Mouse (Mus musculus): ENCODE data around the gene Erfe. TPM values are rescaled to one million over a fixed set of nuclear protein-coding genes. Genes with fewer than 3 reads are reported as not detected.

Erfe gene
- total RNA-seq, 1 experiment from 2014 or later, result 0.15 TPM

DNA sequence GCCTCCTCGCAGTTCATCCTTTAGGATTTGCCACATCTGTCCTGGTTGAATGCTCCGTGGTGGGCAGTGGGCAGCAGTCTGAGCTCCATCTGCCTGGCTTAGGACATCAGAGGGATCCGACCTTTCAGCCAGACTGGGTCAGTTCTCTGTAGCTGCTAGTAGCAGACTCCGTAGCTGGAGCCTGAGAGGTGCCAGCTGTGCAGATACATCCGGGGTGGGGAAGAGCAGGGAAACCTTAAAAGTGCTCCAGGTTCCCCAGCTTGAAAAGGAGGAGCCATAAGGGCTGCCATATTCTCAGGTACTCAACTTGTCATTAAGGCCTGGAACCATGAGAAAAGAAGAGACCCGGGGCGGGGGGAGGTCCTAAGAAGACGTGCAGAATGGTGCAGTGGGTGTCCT, 415 bp upstream of the Erfe start:
- no peak for ATAC-seq (replicated peaks in 1 of 2; ENCODE audit: insufficient read depth in 1 of 2, low FRiP score in 2 of 2, low TSS enrichment in 1 of 2, low read depth in 1 of 2, poor library complexity in 2 of 2, severe bottlenecking in 2 of 2)

DNA sequence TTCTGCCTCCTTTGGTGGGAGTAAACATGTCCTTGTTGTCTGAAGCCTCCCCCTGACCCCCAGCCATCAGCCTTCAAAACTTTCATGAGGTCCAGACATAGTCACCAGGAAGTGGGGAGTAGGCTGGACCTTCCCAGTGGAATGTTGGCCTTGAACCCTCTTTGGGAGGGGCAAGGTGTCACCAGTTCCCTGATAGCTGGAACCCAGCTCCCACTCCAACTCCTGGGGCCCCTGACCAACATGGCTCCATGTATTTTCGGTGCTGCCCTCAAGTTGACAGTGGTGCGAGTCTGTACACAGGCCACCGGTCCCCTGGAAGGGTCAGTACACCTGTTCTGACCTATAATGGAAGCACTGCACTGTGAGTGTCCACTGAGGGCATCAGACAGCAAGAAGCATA, 1.1 kb downstream of the Erfe start:
- no peak for ATAC-seq (replicated peaks in 1 of 2; ENCODE audit: insufficient read depth in 1 of 2, low FRiP score in 2 of 2, low TSS enrichment in 1 of 2, low read depth in 1 of 2, poor library complexity in 2 of 2, severe bottlenecking in 2 of 2)

DNA sequence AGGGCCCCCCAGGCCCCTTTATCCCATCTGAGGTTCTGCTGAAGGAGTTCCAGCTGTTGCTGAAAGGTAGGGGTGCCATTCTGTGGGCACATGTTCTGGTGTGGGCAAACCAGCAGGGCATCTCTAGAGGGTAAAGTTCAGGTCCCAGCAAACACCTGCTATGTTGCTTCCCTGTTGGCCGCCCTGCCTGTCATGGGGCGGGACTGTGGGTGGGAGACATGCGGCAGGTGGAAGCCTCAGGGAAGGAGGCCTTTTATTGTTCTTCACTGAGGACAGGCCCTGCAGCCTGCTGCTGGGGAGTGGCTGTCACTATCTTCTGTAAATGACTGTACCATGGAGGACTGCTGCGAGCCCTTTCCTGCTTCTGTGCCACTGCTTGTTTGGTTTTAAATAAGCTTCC, 3.2 kb downstream of the Erfe start:
- no peak for ATAC-seq (replicated peaks in 1 of 2; ENCODE audit: insufficient read depth in 1 of 2, low FRiP score in 2 of 2, low TSS enrichment in 1 of 2, low read depth in 1 of 2, poor library complexity in 2 of 2, severe bottlenecking in 2 of 2)

GRCm38 (mm10) chr1:91370055-91370454, 3.8 kb downstream of the Erfe start:
- no peak for ATAC-seq (replicated peaks in 1 of 2; ENCODE audit: insufficient read depth in 1 of 2, low FRiP score in 2 of 2, low TSS enrichment in 1 of 2, low read depth in 1 of 2, poor library complexity in 2 of 2, severe bottlenecking in 2 of 2)

DNA sequence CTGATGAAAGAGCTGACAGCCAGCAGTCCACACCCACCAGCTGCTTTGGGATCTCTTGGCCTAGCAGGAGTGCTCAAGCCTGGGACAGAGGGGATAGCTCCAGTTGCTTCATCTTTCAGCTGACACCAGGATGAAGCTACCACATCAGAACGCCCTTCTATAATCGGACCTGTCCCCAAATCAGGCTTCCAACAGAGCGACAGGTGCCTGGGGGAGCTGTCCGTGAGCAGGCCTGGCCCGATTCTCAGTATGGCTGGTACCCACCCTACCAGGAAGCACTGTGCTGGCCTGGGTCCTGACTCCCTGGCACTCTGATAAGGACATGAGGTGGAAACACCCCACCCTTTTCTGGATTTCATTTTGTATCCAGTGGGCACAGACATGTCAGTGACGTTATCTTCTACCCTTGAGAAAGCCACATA, 7.2 kb downstream of the Erfe start:
- peak in 1 of 2 experiments; percentile 37; a peak in 1 of 4 replicates for ATAC-seq (replicated peaks in 1 of 2; ENCODE audit: insufficient read depth in 1 of 2, low FRiP score in 2 of 2, low TSS enrichment in 1 of 2, low read depth in 1 of 2, poor library complexity in 2 of 2, severe bottlenecking in 2 of 2)

DNA sequence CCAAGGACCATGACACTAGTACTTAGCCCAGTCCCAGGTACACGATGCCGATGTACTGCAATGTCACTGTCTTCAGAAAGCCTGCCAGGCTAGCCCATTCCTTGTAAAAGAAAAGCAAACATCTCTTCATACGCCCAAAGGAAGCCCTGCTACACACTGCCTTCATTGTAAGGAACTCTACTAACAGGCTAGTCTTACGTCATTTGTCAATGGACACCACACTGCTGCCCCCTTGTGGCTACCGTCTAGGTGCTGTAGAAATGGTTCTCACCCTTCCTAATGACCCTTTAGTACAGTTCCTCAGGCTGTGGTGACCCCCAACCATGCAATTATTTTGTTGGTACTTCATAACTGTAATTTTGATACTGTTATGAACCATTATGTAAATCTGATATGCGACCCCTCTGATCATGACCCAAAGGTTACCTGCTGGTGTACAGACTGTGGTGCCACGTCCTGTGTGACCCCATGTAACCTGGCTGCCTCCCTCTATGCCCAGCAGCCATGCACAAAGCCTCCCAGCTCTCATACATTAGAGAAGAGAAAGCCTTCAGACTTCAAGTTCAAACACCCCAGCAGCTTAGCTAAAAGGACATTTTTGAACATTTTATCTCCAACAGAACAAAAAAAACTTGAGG, 14.3 kb downstream of the Erfe start:
- ATAC-seq (replicated peaks in 1 of 2; ENCODE audit: insufficient read depth in 1 of 2, low FRiP score in 2 of 2, low TSS enrichment in 1 of 2, low read depth in 1 of 2, poor library complexity in 2 of 2, severe bottlenecking in 2 of 2), result peak; percentile 72 to 91

- no peak for ATAC-seq (replicated peaks in 1 of 2; ENCODE audit: insufficient read depth in 1 of 2, low FRiP score in 2 of 2, low TSS enrichment in 1 of 2, low read depth in 1 of 2, poor library complexity in 2 of 2, severe bottlenecking in 2 of 2)
Observed at GRCm38 (mm10) chr1:91381091-91381471, 14.9 kb downstream of the Erfe start.

DNA sequence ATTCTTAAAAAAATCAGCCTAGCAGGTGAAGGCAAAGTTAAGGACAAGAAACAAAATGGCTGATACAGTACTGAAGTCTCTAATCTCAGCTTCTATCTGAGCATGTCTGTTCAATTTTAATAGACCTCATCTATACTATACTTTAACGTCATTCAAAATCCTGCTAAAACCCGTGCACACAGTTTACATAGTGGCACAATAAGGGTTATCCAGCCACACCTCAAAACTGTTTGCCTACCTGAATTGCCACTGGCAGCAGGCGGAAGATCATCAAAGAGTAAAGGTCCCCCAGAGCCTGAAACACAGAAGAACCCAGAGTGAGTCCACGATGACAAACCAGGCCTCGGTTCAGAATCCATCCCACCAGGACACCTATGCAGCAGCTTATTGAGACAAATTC, 24.1 kb downstream of the Erfe start:
- no peak for ATAC-seq (replicated peaks in 1 of 2; ENCODE audit: insufficient read depth in 1 of 2, low FRiP score in 2 of 2, low TSS enrichment in 1 of 2, low read depth in 1 of 2, poor library complexity in 2 of 2, severe bottlenecking in 2 of 2)

- no peak for ATAC-seq (replicated peaks in 1 of 2; ENCODE audit: insufficient read depth in 1 of 2, low FRiP score in 2 of 2, low TSS enrichment in 1 of 2, low read depth in 1 of 2, poor library complexity in 2 of 2, severe bottlenecking in 2 of 2)
Observed at GRCm38 (mm10) chr1:91397927-91398259, 31.7 kb downstream of the Erfe start.

DNA sequence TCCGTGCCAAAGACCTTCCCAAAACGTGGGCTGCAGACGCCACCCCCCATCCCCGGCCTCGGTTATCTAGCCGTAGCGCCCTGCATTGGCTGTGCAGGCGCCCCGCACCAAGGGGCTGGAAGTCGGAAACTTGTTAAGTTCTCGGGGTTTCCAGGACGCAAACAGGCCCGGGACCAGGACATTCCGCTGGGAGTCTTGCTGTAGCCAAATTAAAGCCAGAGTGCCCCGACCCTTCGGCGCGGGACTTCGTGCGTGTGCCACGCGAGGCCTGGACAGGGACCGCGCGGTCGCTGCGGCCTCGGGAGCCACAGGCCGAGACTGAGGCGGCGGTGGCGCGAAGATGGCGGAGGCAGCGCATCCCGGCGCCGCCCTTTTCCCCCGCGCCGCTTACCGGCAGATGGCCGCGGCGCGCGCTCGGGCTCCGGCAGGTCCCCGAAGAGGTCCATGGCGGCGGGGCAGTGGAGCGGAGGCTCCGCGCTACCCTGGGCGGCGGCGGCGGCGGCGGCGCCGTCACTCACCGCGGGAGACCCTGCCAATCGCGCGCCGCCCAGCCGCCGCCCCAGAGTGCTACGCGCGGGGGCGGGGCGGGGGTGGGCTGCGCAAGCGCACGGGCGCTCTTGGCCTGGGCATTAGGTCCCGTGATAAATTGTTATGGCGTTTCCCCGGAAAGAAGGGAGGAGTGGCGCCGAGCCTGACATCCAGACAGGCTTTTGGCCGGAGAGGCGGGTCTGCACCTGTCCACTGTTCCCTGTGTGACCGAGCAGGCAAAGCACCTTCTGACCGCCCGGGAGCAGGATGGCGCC, 32.2 kb downstream of the Erfe start, which contains the start of gene Ilkap:
Gene Ilkap (minus strand): TSS at position 556 of the 803 bp plus-strand sequence.
- ATAC-seq (replicated peaks in 1 of 2; ENCODE audit: insufficient read depth in 1 of 2, low FRiP score in 2 of 2, low TSS enrichment in 1 of 2, low read depth in 1 of 2, poor library complexity in 2 of 2, severe bottlenecking in 2 of 2), result peak; percentile 62 to 88

DNA sequence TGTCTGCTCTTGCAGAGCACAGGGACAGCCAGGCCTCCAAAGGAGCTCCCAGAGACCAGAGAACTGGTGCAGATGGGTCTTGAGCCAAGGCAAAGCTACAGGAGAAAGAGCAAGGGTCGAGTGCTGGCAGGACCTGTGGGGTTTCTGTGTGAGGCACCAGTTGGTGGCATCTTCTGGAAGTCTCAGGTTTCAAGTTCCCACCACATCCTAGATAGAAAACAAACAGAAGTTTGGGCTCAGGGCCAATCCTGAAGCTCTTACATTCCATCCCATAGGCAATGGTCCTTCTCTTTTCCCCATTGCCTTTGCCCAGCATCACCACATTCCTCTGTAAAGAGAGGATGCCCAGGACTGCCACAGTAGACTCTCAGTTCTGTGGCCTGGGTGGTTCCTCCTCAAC, 38.7 kb downstream of the Erfe start:
- no peak for ATAC-seq (replicated peaks in 1 of 2; ENCODE audit: insufficient read depth in 1 of 2, low FRiP score in 2 of 2, low TSS enrichment in 1 of 2, low read depth in 1 of 2, poor library complexity in 2 of 2, severe bottlenecking in 2 of 2)

- peak; percentile 27 to 54; a peak in 3 of 4 replicates for ATAC-seq (replicated peaks in 1 of 2; ENCODE audit: insufficient read depth in 1 of 2, low FRiP score in 2 of 2, low TSS enrichment in 1 of 2, low read depth in 1 of 2, poor library complexity in 2 of 2, severe bottlenecking in 2 of 2)
Observed at GRCm38 (mm10) chr1:91405406-91406169, 39.4 kb downstream of the Erfe start.

DNA sequence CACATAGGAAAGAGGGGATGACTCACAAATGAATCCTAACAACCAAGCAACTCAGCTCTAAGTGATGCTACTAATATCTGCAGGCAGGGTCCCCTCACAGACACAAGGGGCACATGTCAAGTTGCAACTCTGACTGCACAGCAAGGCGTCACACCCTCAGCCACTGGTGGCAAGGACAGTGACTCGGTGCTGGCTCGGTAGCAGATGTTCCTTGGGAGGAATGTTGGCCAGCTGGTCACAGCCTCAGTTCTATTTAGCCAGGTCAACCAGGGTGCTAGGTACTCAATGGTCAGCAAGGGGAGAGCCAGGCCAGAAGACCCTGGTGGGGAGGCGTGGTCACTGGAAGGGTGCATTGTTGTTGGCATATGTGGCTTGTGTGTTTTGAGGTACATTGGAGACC, 41.6 kb downstream of the Erfe start:
- ATAC-seq (replicated peaks in 1 of 2; ENCODE audit: insufficient read depth in 1 of 2, low FRiP score in 2 of 2, low TSS enrichment in 1 of 2, low read depth in 1 of 2, poor library complexity in 2 of 2, severe bottlenecking in 2 of 2), result no peak

DNA sequence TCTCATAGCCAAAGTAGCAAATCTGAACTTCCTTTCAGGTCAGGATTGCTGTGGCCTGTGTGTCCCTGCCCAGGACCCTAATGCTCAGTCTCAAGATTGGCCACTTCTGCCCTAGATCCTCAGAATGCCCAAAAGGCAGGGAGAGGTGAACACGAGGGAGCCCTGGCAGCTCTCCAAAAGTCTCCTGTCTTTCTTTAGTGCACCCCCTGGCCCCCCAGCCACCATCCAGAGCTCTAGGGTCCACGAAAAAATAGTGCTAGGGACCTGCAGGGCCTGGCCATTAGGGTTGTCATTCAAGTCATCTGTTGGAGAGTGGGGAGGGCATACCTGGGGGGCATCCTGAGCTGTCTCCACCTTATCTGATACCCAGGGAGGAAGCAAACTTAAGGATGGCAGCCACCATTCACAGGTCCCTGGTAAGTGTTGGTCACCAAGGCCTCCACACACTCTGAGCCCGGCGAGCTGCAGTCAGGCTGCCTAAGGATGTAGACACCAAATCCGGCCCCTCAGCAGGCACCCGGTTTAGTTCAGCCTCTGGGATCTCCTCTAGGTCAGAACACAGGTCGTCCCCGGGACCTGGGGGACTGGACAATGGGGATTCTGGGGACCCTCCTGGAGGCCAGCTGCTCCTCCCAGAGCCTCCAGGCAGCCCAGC, 45.5 kb downstream of the Erfe start:
- no peak for ATAC-seq (replicated peaks in 1 of 2; ENCODE audit: insufficient read depth in 1 of 2, low FRiP score in 2 of 2, low TSS enrichment in 1 of 2, low read depth in 1 of 2, poor library complexity in 2 of 2, severe bottlenecking in 2 of 2)

DNA sequence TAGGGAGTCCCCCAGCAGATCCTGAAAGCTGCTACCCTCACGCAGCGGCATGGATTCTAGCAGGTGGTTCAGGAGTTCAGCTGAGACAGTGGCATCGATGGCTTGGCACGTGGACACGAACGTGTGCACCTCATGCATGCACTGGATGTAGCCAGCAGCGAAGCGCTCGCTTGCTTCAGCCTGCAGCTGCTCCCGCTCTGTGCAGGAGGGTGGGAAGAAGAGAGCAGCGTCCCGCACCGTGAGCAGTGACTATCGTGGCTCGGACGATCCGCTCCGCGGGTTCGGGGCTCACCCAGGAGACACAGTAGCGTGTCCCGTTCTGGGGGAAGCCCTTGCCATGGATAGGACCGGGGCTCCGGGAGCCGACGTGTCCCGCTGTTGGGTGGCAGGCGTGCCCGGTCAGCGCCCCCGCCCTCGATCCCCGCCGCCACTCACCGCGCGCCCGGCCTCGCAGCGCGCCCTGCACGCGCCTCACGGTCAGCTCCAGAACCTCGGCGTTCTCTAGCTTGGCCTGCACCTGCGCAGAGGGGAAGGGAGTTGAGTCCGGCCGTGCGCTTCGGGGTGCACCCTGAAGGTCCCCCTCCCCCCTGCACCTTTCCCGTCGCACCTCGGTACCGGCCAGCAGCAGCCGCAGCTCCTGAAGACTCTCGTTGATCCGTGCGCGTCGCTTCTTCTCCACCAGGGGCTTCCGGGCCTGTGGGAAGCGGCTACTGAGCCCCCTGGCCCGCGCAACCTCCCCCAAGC, 46.2 kb downstream of the Erfe start:
- ATAC-seq (replicated peaks in 1 of 2; ENCODE audit: insufficient read depth in 1 of 2, low FRiP score in 2 of 2, low TSS enrichment in 1 of 2, low read depth in 1 of 2, poor library complexity in 2 of 2, severe bottlenecking in 2 of 2), result peak in 1 of 2 experiments; percentile 2; a peak in 1 of 4 replicates

DNA sequence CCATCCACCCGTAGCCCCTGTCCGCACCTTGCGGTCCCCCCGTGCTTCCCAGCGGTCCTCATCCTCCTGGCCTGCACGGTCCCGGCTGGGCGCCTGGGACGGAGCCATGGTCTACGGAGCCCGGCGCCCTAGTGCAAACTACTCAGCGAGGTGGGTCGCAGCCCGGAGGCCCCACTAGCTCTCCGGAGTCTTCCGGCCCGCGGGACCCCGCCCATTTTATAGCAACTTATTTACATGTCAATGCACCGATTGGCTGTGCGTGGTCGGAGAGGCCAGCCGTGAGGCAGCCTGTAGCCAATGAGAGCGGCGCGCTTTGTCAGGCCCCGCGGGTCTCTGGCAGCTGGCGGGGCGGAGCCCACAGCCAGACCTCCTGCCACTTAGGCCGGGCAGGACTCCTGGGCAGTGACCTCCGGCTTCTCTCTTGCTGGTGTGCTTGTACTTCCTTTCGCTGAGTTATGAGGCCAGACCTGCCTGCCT, 46.8 kb downstream of the Erfe start:
- peak; percentile 95 to 98 for ATAC-seq (replicated peaks in 1 of 2; ENCODE audit: insufficient read depth in 1 of 2, low FRiP score in 2 of 2, low TSS enrichment in 1 of 2, low read depth in 1 of 2, poor library complexity in 2 of 2, severe bottlenecking in 2 of 2)

DNA sequence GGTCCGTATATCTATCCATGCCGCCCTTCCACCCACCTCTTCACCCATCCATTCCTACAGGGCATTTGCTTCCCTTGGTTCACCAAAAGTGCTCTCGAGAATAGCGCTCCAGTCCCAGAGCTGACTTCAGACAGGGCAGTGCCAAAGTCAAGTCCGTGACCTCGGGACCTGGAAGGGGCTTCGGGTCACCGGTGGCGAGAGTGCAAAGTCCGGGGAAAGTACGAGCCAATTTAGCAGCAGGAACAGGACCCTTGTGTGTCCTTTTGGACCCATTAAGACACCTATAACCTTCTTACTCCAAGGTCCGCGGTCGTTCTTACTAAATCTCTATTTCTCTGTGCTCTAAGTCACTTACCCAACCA, 47.3 kb downstream of the Erfe start:
- peak in 1 of 2 experiments; percentile 10; a peak in 1 of 4 replicates for ATAC-seq (replicated peaks in 1 of 2; ENCODE audit: insufficient read depth in 1 of 2, low FRiP score in 2 of 2, low TSS enrichment in 1 of 2, low read depth in 1 of 2, poor library complexity in 2 of 2, severe bottlenecking in 2 of 2)

Data from hematopoietic stem cell, adult 5-6 weeks (primary cell).